Mouse (Mus musculus): ENCODE measurements around the gene Selenon. TPM values are rescaled to one million over a fixed set of nuclear protein-coding genes. Genes with fewer than 3 reads are reported as not detected.

Selenon gene
- total and polyA plus RNA-seq, 2 experiments from 2014 or later, result 10.0 to 32.7 TPM

GRCm38 (mm10) chr4:134592442-134592841, 40.5 kb upstream of the Selenon start:
- 70% methylated on average over 4 of the region's 4 CpGs for WGBS
- no peak overlapping the region for H3K4me3 ChIP-seq (ENCODE audit: low read length)
- no peaks in the 10 kb centered on the region for H3K36me3 ChIP-seq (ENCODE audit: insufficient read depth, low read length)
- no peak overlapping the region for H3K4me2 ChIP-seq (ENCODE audit: low read depth, low read length)
- no peak for DNase-seq (ENCODE audit: low spot score)
- no peaks in the 10 kb centered on the region for H3K27me3 ChIP-seq (ENCODE audit: insufficient read depth, low read length)
- peaks cover 16% of the 10 kb centered on the region for H3K4me1 ChIP-seq (ENCODE audit: insufficient read depth, low read length)
- TF ChIP-seq CTCF (IDR thresholded peaks at IDR 0.05; ENCODE audit: low read depth), result no peak
- ATAC-seq, result no peak
- H3K9ac ChIP-seq (replicated peaks; ENCODE audit: low read length), result no peak overlapping the region
- H3K27ac ChIP-seq, result peak overlapping the region; percentile 72; the same call in 1 of the 2 replicates
- no peaks in the 10 kb centered on the region for H3K9me3 ChIP-seq (ENCODE audit: low read length)

DNA sequence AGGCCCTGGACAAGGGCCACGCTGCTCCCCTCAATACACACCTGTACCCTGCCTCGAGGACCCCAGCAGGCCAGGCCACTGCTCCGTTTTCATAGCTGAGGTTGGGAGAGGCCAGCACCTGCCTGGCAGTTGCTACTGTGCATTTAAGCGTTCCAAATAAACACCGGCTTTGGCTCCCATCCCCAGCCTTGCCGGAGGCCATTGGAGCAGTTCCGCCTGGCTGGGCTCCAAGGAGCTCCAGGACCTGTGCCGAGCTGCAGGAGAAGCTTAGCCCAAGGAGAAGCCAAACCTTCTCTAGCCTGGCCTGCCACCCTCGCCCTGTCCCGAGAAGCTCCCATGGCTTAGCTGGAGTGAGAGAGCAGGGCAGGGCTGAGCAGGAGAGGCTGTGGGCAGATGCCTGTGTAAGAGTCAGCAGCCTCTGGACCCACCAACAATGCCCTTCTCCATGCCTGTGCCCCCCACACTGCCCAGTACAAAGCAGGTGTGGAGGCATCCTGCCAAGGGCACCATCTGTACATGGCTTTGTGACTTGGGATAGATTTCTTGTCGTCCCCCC, 39.6 kb upstream of the Selenon start:
- Histone ChIP-seq H3K4me1 (ENCODE audit: insufficient read depth, low read length) (peaks cover 14% of the 10 kb centered on the region), H3K36me3 (ENCODE audit: insufficient read depth, low read length) (no peaks in the 10 kb centered on the region), H3K9ac (replicated peaks; ENCODE audit: low read length) (no peak overlapping the region; the same call in 1 of the 2 replicates), H3K27me3 (ENCODE audit: insufficient read depth, low read length) (no peaks in the 10 kb centered on the region), H3K9me3 (ENCODE audit: low read length) (no peaks in the 10 kb centered on the region), H3K27ac (peak overlapping the region; percentile 72), H3K4me3 (ENCODE audit: low read length) (no peak overlapping the region), H3K4me2 (ENCODE audit: low read depth, low read length) (no peak overlapping the region)
- no peak for TF ChIP-seq CTCF (IDR thresholded peaks at IDR 0.05; ENCODE audit: low read depth)
- whole genome bisulfite sequencing, result 31% methylated on average over 11 of the region's 11 CpGs
- ATAC-seq (peak; percentile 73), DNase-seq (ENCODE audit: low spot score) (peak; percentile 85)

GRCm38 (mm10) chr4:134590227-134590926, 38.4 kb upstream of the Selenon start:
- Histone ChIP-seq H3K9ac (replicated peaks; ENCODE audit: low read length) (no peak overlapping the region), H3K4me3 (ENCODE audit: low read length) (no peak overlapping the region), H3K9me3 (ENCODE audit: low read length) (no peaks in the 10 kb centered on the region), H3K4me2 (ENCODE audit: low read depth, low read length) (no peak overlapping the region), H3K36me3 (ENCODE audit: insufficient read depth, low read length) (no peaks in the 10 kb centered on the region), H3K27ac (0 out of 2 replicates have a peak overlapping the region, but pooled peaks have one; percentile 15), H3K27me3 (ENCODE audit: insufficient read depth, low read length) (no peaks in the 10 kb centered on the region), H3K4me1 (ENCODE audit: insufficient read depth, low read length) (peaks cover 14% of the 10 kb centered on the region)
- peak; percentile 59 for TF ChIP-seq CTCF (IDR thresholded peaks at IDR 0.05; ENCODE audit: low read depth)
- no peak for DNase-seq (ENCODE audit: low spot score)
- no peak for ATAC-seq
- WGBS, result 70% methylated on average over 10 of the region's 10 CpGs

DNA sequence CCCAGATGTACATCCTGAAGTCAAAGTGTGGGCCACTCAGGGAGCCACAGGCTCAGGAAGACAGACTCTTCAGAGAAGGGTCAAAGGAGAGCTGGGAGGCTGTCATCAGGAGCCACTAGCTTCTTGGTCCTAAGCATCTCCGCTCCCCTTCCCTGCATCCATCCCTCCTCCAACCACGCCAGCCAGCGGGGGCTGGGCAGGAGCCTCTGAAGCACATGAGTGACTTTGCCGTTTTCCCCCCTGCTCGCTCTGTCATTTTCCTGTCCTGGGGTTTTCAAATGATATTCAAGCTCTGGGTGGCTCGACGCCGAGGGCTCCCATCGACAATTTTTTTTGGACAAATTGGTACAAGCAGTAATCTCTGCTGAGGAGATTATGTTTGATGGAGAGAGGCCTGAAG, 37.8 kb upstream of the Selenon start:
- H3K27ac ChIP-seq, result 0 out of 2 replicates have a peak overlapping the region, but pooled peaks have one; percentile 15
- TF ChIP-seq CTCF (IDR thresholded peaks at IDR 0.05; ENCODE audit: low read depth), result no peak
- no peaks in the 10 kb centered on the region for H3K9me3 ChIP-seq (ENCODE audit: low read length)
- no peaks in the 10 kb centered on the region for H3K27me3 ChIP-seq (ENCODE audit: insufficient read depth, low read length)
- H3K4me1 ChIP-seq (ENCODE audit: insufficient read depth, low read length), result peaks cover 14% of the 10 kb centered on the region
- DNase-seq (ENCODE audit: low spot score) (no peak), ATAC-seq (no peak)
- no peak overlapping the region for H3K4me2 ChIP-seq (ENCODE audit: low read depth, low read length)
- H3K36me3 ChIP-seq (ENCODE audit: insufficient read depth, low read length), result no peaks in the 10 kb centered on the region
- 64% methylated on average over 9 of the region's 9 CpGs for WGBS
- no peak overlapping the region for H3K4me3 ChIP-seq (ENCODE audit: low read length)
- H3K9ac ChIP-seq (replicated peaks; ENCODE audit: low read length), result no peak overlapping the region

- H3K36me3 ChIP-seq (ENCODE audit: insufficient read depth, low read length), result no peaks in the 10 kb centered on the region
- no peak overlapping the region for H3K27ac ChIP-seq
- TF ChIP-seq CTCF (IDR thresholded peaks at IDR 0.05; ENCODE audit: low read depth), result no peak
- H3K9ac ChIP-seq (replicated peaks; ENCODE audit: low read length), result no peak overlapping the region
- no peaks in the 10 kb centered on the region for H3K9me3 ChIP-seq (ENCODE audit: low read length)
- no peaks in the 10 kb centered on the region for H3K27me3 ChIP-seq (ENCODE audit: insufficient read depth, low read length)
- no peak for ATAC-seq
- H3K4me3 ChIP-seq (ENCODE audit: low read length), result no peak overlapping the region
- H3K4me1 ChIP-seq (ENCODE audit: insufficient read depth, low read length), result peaks cover 14% of the 10 kb centered on the region
- H3K4me2 ChIP-seq (ENCODE audit: low read depth, low read length), result no peak overlapping the region
- no peak for DNase-seq (ENCODE audit: low spot score)
- 62% methylated on average over 5 of the region's 5 CpGs for WGBS
Measured at GRCm38 (mm10) chr4:134588951-134589350, 37.0 kb upstream of the Selenon start.

DNA sequence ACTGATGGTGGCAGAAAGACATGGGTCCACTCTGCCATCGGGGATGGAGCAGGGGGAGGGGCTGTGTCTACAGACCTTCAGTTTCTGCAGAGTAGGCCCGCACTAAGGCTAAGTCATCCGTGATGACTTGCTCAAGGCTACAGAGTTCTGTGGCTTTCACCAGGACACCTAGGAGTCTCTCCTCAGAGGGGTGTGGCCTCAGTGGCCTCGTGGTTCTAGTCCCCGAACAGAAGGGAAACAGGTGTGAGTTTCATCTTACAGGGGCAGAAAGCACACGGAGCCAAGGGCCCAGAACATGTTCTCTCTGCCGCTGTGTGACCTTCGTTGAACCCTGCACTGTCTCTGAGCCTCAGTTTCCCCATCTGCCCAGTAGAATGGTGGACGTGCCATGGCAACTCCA, 36.3 kb upstream of the Selenon start:
- no peak for TF ChIP-seq CTCF (IDR thresholded peaks at IDR 0.05; ENCODE audit: low read depth)
- no peaks in the 10 kb centered on the region for H3K36me3 ChIP-seq (ENCODE audit: insufficient read depth, low read length)
- no peak for DNase-seq (ENCODE audit: low spot score)

More for the DNA sequence above, 36.3 kb upstream of the Selenon start:
- Histone ChIP-seq H3K27me3 (ENCODE audit: insufficient read depth, low read length) (no peaks in the 10 kb centered on the region), H3K9ac (replicated peaks; ENCODE audit: low read length) (no peak overlapping the region), H3K9me3 (ENCODE audit: low read length) (no peaks in the 10 kb centered on the region), H3K4me3 (ENCODE audit: low read length) (no peak overlapping the region), H3K27ac (no peak overlapping the region), H3K4me1 (ENCODE audit: insufficient read depth, low read length) (peaks cover 14% of the 10 kb centered on the region), H3K4me2 (ENCODE audit: low read depth, low read length) (no peak overlapping the region)
- WGBS, result 87% methylated on average over 9 of the region's 9 CpGs
- ATAC-seq, result no peak
